Mouse (Mus musculus) hematopoietic stem cell, adult 5-6 weeks (primary cell): ENCODE measurements around the gene Tmem229a. TPM values are rescaled to one million over a fixed set of nuclear protein-coding genes. Genes with fewer than 3 reads are reported as not detected.

Source experiments
- ATAC-seq, 2 experiments: fragments of 125-278 bp in 1 of 2; replicated peaks in 1 of 2; 2 replicates each; pipeline ENCODE4 v1.8.0; 2016 to 2017; ENCODE audit warnings: inconsistent platforms in 2 of 2, mild to moderate bottlenecking in 2 of 2, moderate number of reproducible peaks in 2 of 2, low read depth in 1 of 2, moderate TSS enrichment in 1 of 2; ENCODE audit not compliant: low FRiP score in 2 of 2, poor library complexity in 2 of 2, severe bottlenecking in 2 of 2, insufficient read depth in 1 of 2, low TSS enrichment in 1 of 2
- total RNA-seq: library from RNA; stranded (forward); fragments of 172-1452, 232-1000 nt; gene quantifications from 2 replicates; pipeline ENCODE4 v1.2.3, GENCODE M21; 2017

Tmem229a gene
- total RNA-seq, 1 experiment from 2014 or later = not detected

DNA sequence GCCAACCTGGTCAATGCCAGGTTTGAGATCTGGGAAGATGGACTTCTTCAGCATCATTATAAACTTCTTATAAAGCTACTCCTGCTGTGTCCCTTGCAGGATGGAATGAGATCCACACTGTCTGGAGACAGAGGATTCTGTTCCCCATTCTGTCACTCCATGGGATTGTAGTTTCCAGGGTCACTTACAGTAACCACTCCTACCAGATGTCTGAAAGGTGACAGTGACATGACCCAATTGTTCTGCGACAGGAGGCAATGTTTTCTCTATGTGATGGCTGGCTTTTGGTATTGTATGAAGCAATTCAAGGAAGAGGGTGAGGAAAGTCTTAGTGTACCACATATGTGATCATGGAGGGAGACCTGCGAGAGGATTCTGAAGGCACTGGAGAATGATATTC lies 48.3 kb downstream of the Tmem229a start:
- no peak for ATAC-seq

DNA sequence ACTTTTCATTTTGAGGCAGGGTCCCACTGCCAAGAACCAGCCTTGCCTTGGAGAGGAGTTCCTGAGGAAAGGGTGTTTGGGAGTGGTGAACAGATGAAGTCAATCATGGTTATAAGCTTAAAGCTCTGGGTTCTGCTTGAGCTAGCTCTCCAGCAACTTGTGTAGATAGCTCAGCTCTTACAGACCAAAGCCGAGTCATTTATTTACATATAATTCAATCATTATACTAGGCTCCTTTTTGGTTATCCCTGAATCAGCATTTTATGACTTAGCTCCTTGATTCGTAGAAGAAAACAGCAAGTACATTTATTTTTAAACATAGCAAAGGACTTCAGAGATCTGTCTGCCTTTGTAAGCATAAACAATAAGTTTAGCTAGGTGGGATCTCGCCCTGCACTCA lies 51.0 kb downstream of the Tmem229a start:
- ATAC-seq = no peak

Other genes starting within 250 kb of the Tmem229a start
- gene Hyal6, start 223.1 kb downstream of the Tmem229a start, total RNA-seq = not detected in 2 replicates
- not detected in 2 replicates for gene Hyal4, start 208.0 kb downstream of the Tmem229a start, total RNA-seq
- not detected in 2 replicates for gene Spam1, start 165.1 kb downstream of the Tmem229a start, total RNA-seq
- gene Hyal5, start 98.3 kb downstream of the Tmem229a start, total RNA-seq = not detected in 2 replicates